Mouse (Mus musculus) heart, adult 2 months (tissue): ENCODE measurements at regions not wholly inside any gene's neighbourhood (a gene's known extent, or its start where the extent isn't known, plus 50 kb on each side); places are given as distances from the start of the nearest gene placed in this dataset.

Experiments
- CTCF ChIP-seq: fragments of 200-600 bp; IDR thresholded peaks from 2 replicates; pipeline ENCODE4 v1.8.1; 2022; ENCODE audit warnings: antibody characterized with exemption, mild to moderate bottlenecking, moderate library complexity
- EP300 ChIP-seq: fragments of 200-500 bp; IDR thresholded peaks from 2 replicates; pipeline ENCODE4 v1.6.1; 2011; ENCODE audit warnings: low read depth, low read length, control low read depth; ENCODE audit not compliant: insufficient read depth
- POLR2A ChIP-seq: fragments of 200-500 bp; IDR thresholded peaks from 2 replicates; pipeline ENCODE4 v1.6.1; 2011; ENCODE audit warnings: mild to moderate bottlenecking, low read depth, low read length, control low read depth; ENCODE audit not compliant: insufficient read depth

DNA sequence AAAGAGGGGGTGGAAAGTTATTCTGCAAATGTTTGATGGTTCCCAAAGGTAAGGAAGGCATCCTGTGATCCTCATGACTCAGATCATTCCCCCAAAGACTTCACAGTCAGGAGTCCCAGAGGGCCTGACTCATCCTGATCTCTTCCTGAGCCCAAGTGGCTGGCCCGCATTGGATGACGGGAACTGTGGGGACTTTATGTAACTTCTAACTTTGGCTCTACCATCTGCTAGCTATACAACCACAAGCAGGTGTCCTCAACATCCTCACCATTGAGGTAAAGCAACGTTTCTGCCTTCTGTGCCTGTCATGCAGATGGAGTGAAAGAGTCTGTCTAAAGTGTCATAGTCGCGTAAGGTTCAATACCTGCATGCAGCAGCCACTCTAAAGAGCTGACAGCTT lies 501.6 kb upstream of the Gm10131 start:
- TF ChIP-seq CTCF = no peak
- no peak for TF ChIP-seq POLR2A
- TF ChIP-seq EP300 = no peak
